8 mouse cellular contexts compared by ENCODE assay signal in the genomic region with DNA sequence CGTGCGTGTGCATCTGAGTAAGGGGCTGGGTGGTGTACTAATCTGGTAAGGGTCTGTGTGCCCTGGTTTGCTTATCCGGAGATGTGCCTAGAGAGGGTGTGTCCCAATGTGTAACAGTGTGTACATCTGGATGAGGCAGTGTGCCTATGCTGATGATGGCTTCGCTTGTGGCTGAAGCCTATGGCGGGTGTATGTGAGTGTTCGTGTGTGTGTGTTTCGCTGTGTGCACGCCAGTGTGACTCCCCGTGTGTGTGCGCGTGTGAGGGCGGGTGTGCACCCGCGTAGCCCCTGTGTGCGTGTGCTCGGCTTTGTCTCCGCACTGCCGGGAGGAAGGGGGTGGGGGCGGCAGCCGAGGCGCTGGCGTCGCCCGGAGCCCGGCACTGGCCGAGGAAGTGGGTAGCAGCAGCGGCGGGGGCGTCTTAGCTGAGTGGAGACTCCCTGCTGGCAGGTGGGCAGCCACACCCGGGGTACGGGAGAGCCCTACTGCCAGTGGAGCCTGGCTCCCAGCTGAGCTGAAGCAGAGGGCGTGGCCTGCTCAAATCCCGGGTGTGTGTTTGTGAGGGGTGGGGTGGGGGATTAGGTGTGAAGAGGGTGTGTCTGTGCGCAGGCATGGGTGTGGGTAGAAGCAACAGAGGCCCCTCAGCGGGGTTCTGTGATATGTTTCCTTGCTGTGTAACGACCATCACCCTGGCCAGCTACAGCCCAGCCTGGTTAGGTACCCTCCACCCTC. TPM values are rescaled to one million over a fixed set of nuclear protein-coding genes. Genes with fewer than 3 reads are reported as not detected.
DNase-seq lines count a peak whose midpoint lies in the region; ATAC-seq and TF ChIP-seq lines count a peak whose summit lies in the region.

No protein-coding gene starts in this region.

- no peaks in the 10 kb centered on the region for H3K36me3 ChIP-seq in heart, embryonic 13.5 days
- no peaks in the 10 kb centered on the region for H3K36me3 ChIP-seq in forebrain, postnatal 0 days (ENCODE audit: insufficient read depth)
- no peaks in the 10 kb centered on the region for H3K36me3 ChIP-seq in kidney, embryonic 16.5 days (ENCODE audit: insufficient read depth, low read length)
- H3K36me3 ChIP-seq in neural tube, embryonic 13.5 days = no peaks in the 10 kb centered on the region

- H3K4me1 ChIP-seq in heart, embryonic 13.5 days = peaks cover 24% of the 10 kb centered on the region
- peaks cover 24% of the 10 kb centered on the region for H3K4me1 ChIP-seq in bone marrow macrophage, adult 2 months (ENCODE audit: control insufficient read depth, insufficient read depth, low read length)
- H3K4me1 ChIP-seq in forebrain, postnatal 0 days (ENCODE audit: insufficient read depth) = peaks cover 11% of the 10 kb centered on the region; the same call in 1 of the 2 replicates
- peaks cover 16% of the 10 kb centered on the region for H3K4me1 ChIP-seq in kidney, embryonic 16.5 days (ENCODE audit: insufficient read depth, low read length)
- H3K4me1 ChIP-seq in lung, adult 2 months (ENCODE audit: control insufficient read depth, insufficient read depth, low read length) = peaks cover 4% of the 10 kb centered on the region; the same call in 1 of the 2 replicates
- peaks cover 37% of the 10 kb centered on the region for H3K4me1 ChIP-seq in neural tube, embryonic 13.5 days (replicated peaks)

- no peaks in the 10 kb centered on the region for H3K9me3 ChIP-seq in heart, embryonic 13.5 days
- H3K9me3 ChIP-seq in forebrain, postnatal 0 days (ENCODE audit: low read length) = no peaks in the 10 kb centered on the region
- H3K9me3 ChIP-seq in kidney, embryonic 16.5 days (ENCODE audit: low read length) = no peaks in the 10 kb centered on the region
- H3K9me3 ChIP-seq in neural tube, embryonic 13.5 days = no peaks in the 10 kb centered on the region

- H3K27me3 ChIP-seq in heart, embryonic 13.5 days (replicated peaks) = peaks cover 75% of the 10 kb centered on the region
- H3K27me3 ChIP-seq in forebrain, postnatal 0 days (ENCODE audit: insufficient read depth, low read length) = no peaks in the 10 kb centered on the region
- peaks cover 58% of the 10 kb centered on the region for H3K27me3 ChIP-seq in kidney, embryonic 16.5 days (ENCODE audit: insufficient read depth, low read length)
- peaks cover 58% of the 10 kb centered on the region for H3K27me3 ChIP-seq in neural tube, embryonic 13.5 days

- peak overlapping the region; percentile 81 for H3K9ac ChIP-seq in heart, embryonic 13.5 days
- H3K9ac ChIP-seq in forebrain, postnatal 0 days = peak overlapping the region; percentile 92
- peak overlapping the region; percentile 71 for H3K9ac ChIP-seq in kidney, embryonic 16.5 days (replicated peaks; ENCODE audit: low read length)
- peak overlapping the region; percentile 82 for H3K9ac ChIP-seq in neural tube, embryonic 13.5 days

- no peak overlapping the region for H3K27ac ChIP-seq in heart, embryonic 13.5 days (replicated peaks)
- H3K27ac ChIP-seq in bone marrow macrophage, adult 2 months (ENCODE audit: insufficient read depth, low read depth, low read length) = no peak overlapping the region
- H3K27ac ChIP-seq in forebrain, postnatal 0 days (ENCODE audit: low read depth, low read length) = peak overlapping the region; percentile 93
- no peak overlapping the region for H3K27ac ChIP-seq in kidney, embryonic 16.5 days (ENCODE audit: low read length)
- H3K27ac ChIP-seq in neural tube, embryonic 13.5 days (replicated peaks) = peak overlapping the region; percentile 91

- no peak for DNase-seq in heart, adult 8-10 months (ENCODE audit: low spot score)
- peak; percentile 81 for DNase-seq in forebrain, postnatal 0 days
- DNase-seq in lung, adult 2 months = peak; percentile 53
- DNase-seq in thymus, postnatal 4 days = peak; percentile 70

- TF ChIP-seq CTCF in bone marrow macrophage, adult 2 months (IDR thresholded peaks at IDR 0.05; ENCODE audit: low read depth, low read length) = no peak
- no peak for TF ChIP-seq CTCF in forebrain, postnatal 0 days (IDR thresholded peaks at IDR 0.05; ENCODE audit: low read depth)
- no peak for TF ChIP-seq CTCF in lung, adult 2 months (IDR thresholded peaks at IDR 0.05; ENCODE audit: insufficient read depth, low read length)

- ATAC-seq in heart, embryonic 13.5 days (ENCODE audit: extremely low read depth, insufficient number of reproducible peaks, low FRiP score, low TSS enrichment) = no peak
- peak; percentile 80 for ATAC-seq in forebrain, postnatal 0 days
- ATAC-seq in kidney, embryonic 16.5 days (ENCODE audit: low FRiP score, low TSS enrichment) = peak; percentile 76
- ATAC-seq in neural tube, embryonic 13.5 days (ENCODE audit: low read depth) = peak; percentile 80

- peak overlapping the region; percentile 70 for H3K4me3 ChIP-seq in heart, embryonic 13.5 days
- H3K4me3 ChIP-seq in bone marrow macrophage, adult 2 months (ENCODE audit: insufficient read depth, low read length) = peak overlapping the region; percentile 69
- peak overlapping the region; percentile 81 for H3K4me3 ChIP-seq in forebrain, postnatal 0 days (ENCODE audit: low read depth, low read length)
- peak overlapping the region; percentile 68 for H3K4me3 ChIP-seq in kidney, embryonic 16.5 days (ENCODE audit: low read length)
- H3K4me3 ChIP-seq in lung, adult 2 months (replicated peaks; ENCODE audit: extremely low read depth, low read depth, low read length) = peak overlapping the region; percentile 67
- H3K4me3 ChIP-seq in neural tube, embryonic 13.5 days = peak overlapping the region; percentile 73

- WGBS in heart, embryonic 13.5 days = under 1% methylated on average over 35 of the region's 36 CpGs
- WGBS in forebrain, postnatal 0 days = 3% methylated on average over 36 of the region's 36 CpGs
- under 1% methylated on average over 35 of the region's 36 CpGs for WGBS in kidney, embryonic 16.5 days
- WGBS in lung, adult 2 months = under 1% methylated on average over 36 of the region's 36 CpGs
- 1% methylated on average over 36 of the region's 36 CpGs for WGBS in neural tube, embryonic 13.5 days

- H3K4me2 ChIP-seq in heart, embryonic 13.5 days = peak overlapping the region; percentile 99
- peak overlapping the region; percentile 74 for H3K4me2 ChIP-seq in forebrain, postnatal 0 days (ENCODE audit: low read depth)
- H3K4me2 ChIP-seq in kidney, embryonic 16.5 days (replicated peaks; ENCODE audit: low read depth, low read length) = peak overlapping the region; percentile 99
- H3K4me2 ChIP-seq in neural tube, embryonic 13.5 days = peak overlapping the region; percentile 78

- TF ChIP-seq POLR2A in bone marrow macrophage, adult 2 months (IDR thresholded peaks at IDR 0.05; ENCODE audit: borderline replicate concordance, low read depth, low read length) = no peak
- no peak for TF ChIP-seq POLR2A in lung, adult 2 months (IDR thresholded peaks at IDR 0.05; ENCODE audit: borderline replicate concordance, extremely low read depth, low read depth, low read length)

RNA-seq across cellular contexts. Expression of a gene that starts 0.8 kb away (rescaled TPM):
- 1.1 and 1.2 TPM in 2 replicates for polyA plus RNA-seq in heart, embryonic 13.5 days (2015; fragmentation: Nextera tagmentation; extraction: Ambion mirVana)
- total RNA-seq in heart, adult 8-10 months (2022) = 1 to 10 TPM; 6.5 to 9.4 (median 7.6) TPM
- polyA plus RNA-seq in bone marrow macrophage, adult 2 months (2012; ENCODE audit: insufficient read depth, insufficient read length, missing spikeins) = 42.8 and 50.6 TPM in 2 replicates
- total RNA-seq in forebrain, postnatal 0 days (2014; rRNA removed) = 169 and 211 TPM in 2 replicates
- 7.0 and 10.0 TPM in 2 replicates for polyA plus RNA-seq in forebrain, postnatal 0 days (2015; fragmentation: Nextera tagmentation; extraction: Ambion mirVana)
- polyA plus RNA-seq in kidney, embryonic 16.5 days (2015; fragmentation: Nextera tagmentation; extraction: Ambion mirVana) = 2.1 and 2.5 TPM in 2 replicates
- polyA plus RNA-seq in lung, adult 2 months (2012; rRNA removed) = 24.7 and 25.1 TPM in 2 replicates
- 7.8 and 9.4 TPM in 2 replicates for polyA plus RNA-seq in neural tube, embryonic 13.5 days (2015; fragmentation: Nextera tagmentation; extraction: Ambion mirVana)

Comparison
In these comparisons a context has a peak if more than half of its experiments do, and no peak if none do; other contexts are left out.
1. H3K27ac ChIP-seq: peak in forebrain, postnatal 0 days (single experiment) and neural tube, embryonic 13.5 days (single experiment); none in heart, embryonic 13.5 days (single experiment), bone marrow macrophage, adult 2 months (single experiment) and kidney, embryonic 16.5 days (single experiment).
2. Peak in every context shown above with its lines, with median percentiles within 50 percentile points of each other: H3K4me2 ChIP-seq, H3K4me3 ChIP-seq and H3K9ac ChIP-seq.